Mouse (Mus musculus): ENCODE measurements at regions not wholly inside any gene's neighbourhood (a gene's known extent, or its start where the extent isn't known, plus 50 kb on each side); places are given as distances from the start of the nearest gene placed in this dataset.

DNA sequence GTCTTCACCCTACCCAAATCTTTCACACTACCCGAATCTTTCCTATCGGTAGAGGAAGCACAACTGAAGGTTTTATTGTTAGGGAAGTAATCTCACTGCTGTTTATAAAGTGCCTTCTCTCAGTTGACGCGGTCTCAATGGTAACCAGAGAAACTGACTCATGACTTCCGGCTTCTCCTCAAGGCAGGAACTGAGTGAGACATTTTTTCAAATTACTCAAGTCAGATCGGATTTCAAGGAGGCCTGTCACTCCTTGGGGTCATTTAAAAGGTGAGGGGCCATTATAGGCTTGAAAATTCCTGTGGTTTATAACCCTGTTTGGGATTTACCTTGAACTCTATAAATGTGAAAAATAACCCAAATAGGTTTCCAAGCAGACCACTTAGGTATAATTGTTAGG, 170.0 kb upstream of the Atp2b1 start:
- Histone ChIP-seq H3K36me3 (ENCODE audit: control insufficient read depth, insufficient read depth, low read length) (no peaks in the 10 kb centered on the region), H3K9me3 (ENCODE audit: control insufficient read depth, low read length) (no peaks in the 10 kb centered on the region), H3K4me1 (ENCODE audit: control insufficient read depth in 2 of 2, insufficient read depth in 2 of 2, low read length in 2 of 2) (peaks cover 4 to 5% of the 10 kb centered on the region in 2 experiments; a peak in 3 of 4 replicates), H3K9ac (ENCODE audit: low read length) (no peak overlapping the region), H3K27ac (replicated peaks in 1 of 2; ENCODE audit: control insufficient read depth in 1 of 2, insufficient read depth in 1 of 2, low read depth in 2 of 2, low read length in 2 of 2) (no peak overlapping the region), H3K27me3 (ENCODE audit: control insufficient read depth, insufficient read depth, low read length) (no peaks in the 10 kb centered on the region), H3K4me2 (ENCODE audit: low read length) (no peak overlapping the region), H3K4me3 (ENCODE audit: control insufficient read depth in 1 of 2, insufficient read depth in 1 of 2, low read depth in 1 of 2, low read length in 2 of 2) (no peak overlapping the region)
- ATAC-seq (ENCODE audit: insufficient number of reproducible peaks, insufficient read depth, low FRiP score, low read depth): no peak
- WGBS: 39% methylated on average over 6 of the region's 6 CpGs

- no peak overlapping the region for H3K4me3 ChIP-seq (ENCODE audit: control insufficient read depth in 1 of 2, insufficient read depth in 1 of 2, low read depth in 1 of 2, low read length in 2 of 2)
- no peak overlapping the region for H3K27ac ChIP-seq (replicated peaks in 1 of 2; ENCODE audit: control insufficient read depth in 1 of 2, insufficient read depth in 1 of 2, low read depth in 2 of 2, low read length in 2 of 2)
- ATAC-seq (ENCODE audit: insufficient number of reproducible peaks, insufficient read depth, low FRiP score, low read depth): no peak
- H3K36me3 ChIP-seq (ENCODE audit: control insufficient read depth, insufficient read depth, low read length): no peaks in the 10 kb centered on the region
- H3K9ac ChIP-seq (ENCODE audit: low read length): no peak overlapping the region
- H3K4me1 ChIP-seq (ENCODE audit: control insufficient read depth in 2 of 2, insufficient read depth in 2 of 2, low read length in 2 of 2): peaks cover 4 to 5% of the 10 kb centered on the region in 2 experiments; a peak in 3 of 4 replicates
- H3K27me3 ChIP-seq (ENCODE audit: control insufficient read depth, insufficient read depth, low read length): no peaks in the 10 kb centered on the region
- WGBS: 39% methylated on average over 6 of the region's 6 CpGs
- H3K4me2 ChIP-seq (ENCODE audit: low read length): no peak overlapping the region
- H3K9me3 ChIP-seq (ENCODE audit: control insufficient read depth, low read length): no peaks in the 10 kb centered on the region
These were observed 169.5 kb upstream of the Atp2b1 start for GRCm38 (mm10) chr10:98744662-98745061.

- Histone ChIP-seq H3K36me3 (ENCODE audit: control insufficient read depth, insufficient read depth, low read length) (no peaks in the 10 kb centered on the region), H3K27ac (replicated peaks in 1 of 2; ENCODE audit: control insufficient read depth in 1 of 2, insufficient read depth in 1 of 2, low read depth in 2 of 2, low read length in 2 of 2) (no peak overlapping the region), H3K9me3 (ENCODE audit: control insufficient read depth, low read length) (no peaks in the 10 kb centered on the region), H3K27me3 (ENCODE audit: control insufficient read depth, insufficient read depth, low read length) (no peaks in the 10 kb centered on the region), H3K4me1 (ENCODE audit: control insufficient read depth in 2 of 2, insufficient read depth in 2 of 2, low read length in 2 of 2) (peaks cover 4 to 5% of the 10 kb centered on the region in 2 experiments; a peak in 3 of 4 replicates), H3K9ac (ENCODE audit: low read length) (no peak overlapping the region), H3K4me2 (ENCODE audit: low read length) (no peak overlapping the region), H3K4me3 (ENCODE audit: control insufficient read depth in 1 of 2, insufficient read depth in 1 of 2, low read depth in 1 of 2, low read length in 2 of 2) (no peak overlapping the region)
- WGBS: 64% methylated on average over 2 of the region's 2 CpGs
- ATAC-seq (ENCODE audit: insufficient number of reproducible peaks, insufficient read depth, low FRiP score, low read depth): no peak
These were observed 168.8 kb upstream of the Atp2b1 start for GRCm38 (mm10) chr10:98745409-98745808.

DNA sequence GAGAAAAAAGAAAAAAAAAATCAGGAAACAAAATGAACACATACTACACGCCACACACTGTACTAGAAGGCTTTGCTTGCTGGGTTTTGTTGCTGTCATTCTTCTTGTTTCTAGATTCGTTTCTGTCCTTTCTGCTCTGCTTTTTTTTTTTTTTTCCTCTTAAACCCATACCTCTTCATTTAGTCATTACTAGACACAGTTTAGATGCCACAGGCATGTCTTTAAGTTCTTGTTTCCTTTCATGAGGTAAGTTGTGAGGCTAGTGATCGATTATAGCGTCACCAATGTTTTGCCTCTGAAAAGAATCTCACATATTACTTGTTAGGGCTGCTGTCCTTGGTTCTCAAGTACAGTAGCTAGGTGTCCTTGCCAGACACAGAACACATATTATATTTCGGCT, 168.3 kb upstream of the Atp2b1 start:
- Histone ChIP-seq H3K27ac (replicated peaks in 1 of 2; ENCODE audit: control insufficient read depth in 1 of 2, insufficient read depth in 1 of 2, low read depth in 2 of 2, low read length in 2 of 2) (no peak overlapping the region), H3K4me2 (ENCODE audit: low read length) (no peak overlapping the region), H3K9me3 (ENCODE audit: control insufficient read depth, low read length) (no peaks in the 10 kb centered on the region), H3K9ac (ENCODE audit: low read length) (no peak overlapping the region), H3K4me1 (ENCODE audit: control insufficient read depth in 2 of 2, insufficient read depth in 2 of 2, low read length in 2 of 2) (peaks cover 4 to 5% of the 10 kb centered on the region in 2 experiments; a peak in 3 of 4 replicates), H3K27me3 (ENCODE audit: control insufficient read depth, insufficient read depth, low read length) (no peaks in the 10 kb centered on the region), H3K36me3 (ENCODE audit: control insufficient read depth, insufficient read depth, low read length) (no peaks in the 10 kb centered on the region), H3K4me3 (ENCODE audit: control insufficient read depth in 1 of 2, insufficient read depth in 1 of 2, low read depth in 1 of 2, low read length in 2 of 2) (no peak overlapping the region)
- ATAC-seq (ENCODE audit: insufficient number of reproducible peaks, insufficient read depth, low FRiP score, low read depth): no peak
- 75% methylated on average over 5 of the region's 5 CpGs for WGBS

DNA sequence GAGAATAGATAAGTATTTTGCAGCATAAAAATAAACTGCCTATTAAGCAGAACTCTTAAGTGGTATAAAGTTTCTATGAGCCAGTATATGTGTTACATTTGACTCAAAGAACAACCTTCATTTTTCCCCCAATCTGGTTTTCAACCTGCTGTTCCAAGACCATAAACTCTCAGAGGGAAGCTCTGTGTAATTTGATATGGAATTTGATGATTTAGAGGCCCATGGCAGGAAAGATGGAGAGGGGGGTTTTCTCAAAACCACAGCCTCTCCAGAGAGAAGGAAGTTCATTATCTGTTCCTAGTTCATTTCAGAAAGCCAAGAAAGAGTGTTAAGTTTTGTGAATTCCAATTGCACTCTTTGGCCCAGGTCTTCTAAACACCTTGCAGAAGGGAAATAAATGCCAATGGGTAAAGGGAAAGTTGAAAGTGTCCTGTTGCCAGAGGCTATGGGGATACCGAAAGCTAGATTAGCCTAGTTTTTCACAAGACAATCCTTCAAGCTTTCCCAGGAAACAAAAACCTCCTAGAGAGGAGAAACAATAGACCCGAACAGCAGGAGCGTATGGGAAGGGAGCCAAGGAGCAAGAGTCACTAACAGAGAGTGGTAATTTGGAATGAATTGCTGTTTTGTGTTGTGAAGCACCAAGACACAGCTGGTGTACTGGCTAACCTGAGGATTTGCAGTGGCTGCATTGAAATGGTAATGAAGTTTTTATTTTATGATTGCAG, 165.2 kb upstream of the Atp2b1 start:
- WGBS: 48% methylated on average over 3 of the region's 3 CpGs

GRCm38 (mm10) chr10:98749584-98749947, 164.6 kb upstream of the Atp2b1 start:
- H3K9me3 ChIP-seq (ENCODE audit: control insufficient read depth, low read length): no peaks in the 10 kb centered on the region
- ATAC-seq (ENCODE audit: insufficient number of reproducible peaks, insufficient read depth, low FRiP score, low read depth): no peak
- no peak overlapping the region for H3K27ac ChIP-seq (replicated peaks in 1 of 2; ENCODE audit: control insufficient read depth in 1 of 2, insufficient read depth in 1 of 2, low read depth in 2 of 2, low read length in 2 of 2)
- H3K4me3 ChIP-seq (ENCODE audit: control insufficient read depth in 1 of 2, insufficient read depth in 1 of 2, low read depth in 1 of 2, low read length in 2 of 2): no peak overlapping the region
- WGBS: 80% methylated on average over 4 of the region's 4 CpGs
- H3K4me2 ChIP-seq (ENCODE audit: low read length): no peak overlapping the region
- H3K27me3 ChIP-seq (ENCODE audit: control insufficient read depth, insufficient read depth, low read length): no peaks in the 10 kb centered on the region
- no peaks in the 10 kb centered on the region for H3K4me1 ChIP-seq (ENCODE audit: control insufficient read depth in 2 of 2, insufficient read depth in 2 of 2, low read length in 2 of 2)
- H3K9ac ChIP-seq (ENCODE audit: low read length): no peak overlapping the region
- no peaks in the 10 kb centered on the region for H3K36me3 ChIP-seq (ENCODE audit: control insufficient read depth, insufficient read depth, low read length)

More for the DNA sequence above, 165.2 kb upstream of the Atp2b1 start:
- Histone ChIP-seq H3K4me1 (ENCODE audit: control insufficient read depth in 2 of 2, insufficient read depth in 2 of 2, low read length in 2 of 2) (no peaks in the 10 kb centered on the region), H3K36me3 (ENCODE audit: control insufficient read depth, insufficient read depth, low read length) (no peaks in the 10 kb centered on the region), H3K27me3 (ENCODE audit: control insufficient read depth, insufficient read depth, low read length) (no peaks in the 10 kb centered on the region), H3K9ac (ENCODE audit: low read length) (no peak overlapping the region), H3K4me3 (ENCODE audit: control insufficient read depth in 1 of 2, insufficient read depth in 1 of 2, low read depth in 1 of 2, low read length in 2 of 2) (no peak overlapping the region), H3K27ac (replicated peaks in 1 of 2; ENCODE audit: control insufficient read depth in 1 of 2, insufficient read depth in 1 of 2, low read depth in 2 of 2, low read length in 2 of 2) (0 out of 4 replicates have a peak overlapping the region, but pooled peaks of 1 of the 2 experiments have one; percentile 20), H3K9me3 (ENCODE audit: control insufficient read depth, low read length) (no peaks in the 10 kb centered on the region), H3K4me2 (ENCODE audit: low read length) (no peak overlapping the region)
- ATAC-seq (ENCODE audit: insufficient number of reproducible peaks, insufficient read depth, low FRiP score, low read depth): no peak

GRCm38 (mm10) chr10:98751376-98752058, 162.7 kb upstream of the Atp2b1 start:
- no peak overlapping the region for H3K9ac ChIP-seq (ENCODE audit: low read length)
- H3K36me3 ChIP-seq (ENCODE audit: control insufficient read depth, insufficient read depth, low read length): no peaks in the 10 kb centered on the region
- H3K4me1 ChIP-seq (ENCODE audit: control insufficient read depth in 2 of 2, insufficient read depth in 2 of 2, low read length in 2 of 2): no peaks in the 10 kb centered on the region
- H3K4me3 ChIP-seq (ENCODE audit: control insufficient read depth in 1 of 2, insufficient read depth in 1 of 2, low read depth in 1 of 2, low read length in 2 of 2): no peak overlapping the region
- ATAC-seq (ENCODE audit: insufficient number of reproducible peaks, insufficient read depth, low FRiP score, low read depth): no peak
- H3K4me2 ChIP-seq (ENCODE audit: low read length): no peak overlapping the region
- H3K27me3 ChIP-seq (ENCODE audit: control insufficient read depth, insufficient read depth, low read length): no peaks in the 10 kb centered on the region
- no peak overlapping the region for H3K27ac ChIP-seq (replicated peaks in 1 of 2; ENCODE audit: control insufficient read depth in 1 of 2, insufficient read depth in 1 of 2, low read depth in 2 of 2, low read length in 2 of 2)
- no peaks in the 10 kb centered on the region for H3K9me3 ChIP-seq (ENCODE audit: control insufficient read depth, low read length)
- 64% methylated on average over 11 of the region's 11 CpGs for WGBS
